Mouse (Mus musculus): ENCODE measurements around the gene Hormad1.
A peak's percentile ranks its signal among the peaks of the same experiment; 100 is the strongest.
"Not testable (repeated sequence)": the region's sequence is repeated elsewhere in the genome, so short reads cannot be mapped to it uniquely, and the experiment has no call there.

The Hormad1 gene

GRCm38 (mm10) chr3:95559437-95559836, at the start of gene Hormad1:
TSS of gene Hormad1 (plus strand) at chr3:95559677.
- DNase-seq (ENCODE audit: low spot score in 2 of 2), result no peak

DNA sequence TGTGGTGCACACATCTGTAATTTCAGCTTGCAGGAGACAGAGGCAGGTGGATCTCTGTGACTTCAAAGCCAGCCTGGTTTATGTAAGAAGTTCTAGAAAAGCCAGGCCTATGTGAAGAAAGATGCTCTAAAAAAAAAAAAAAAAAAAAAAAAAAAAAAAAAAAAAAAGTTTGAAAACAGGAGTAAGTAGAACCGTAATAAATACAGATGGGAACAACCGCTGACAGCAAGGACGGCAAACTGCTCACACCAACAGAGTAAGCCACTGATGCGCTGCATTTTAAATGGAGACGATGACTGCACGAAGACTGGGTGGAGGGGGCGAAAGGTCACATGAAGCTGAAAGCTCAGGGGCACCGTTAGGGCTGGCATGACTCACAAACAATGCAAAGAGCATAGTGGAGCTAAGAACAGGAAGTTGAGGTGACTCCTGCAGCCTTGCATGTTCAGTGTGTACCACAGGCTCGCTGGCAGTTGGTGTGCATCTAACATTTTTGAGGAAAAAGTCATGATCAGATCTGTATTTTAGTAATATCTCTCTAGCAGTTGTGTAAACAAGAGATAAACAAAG, 47.8 kb upstream of the Hormad1 start:
- no peak for DNase-seq (ENCODE audit: low spot score in 2 of 2)

DNA sequence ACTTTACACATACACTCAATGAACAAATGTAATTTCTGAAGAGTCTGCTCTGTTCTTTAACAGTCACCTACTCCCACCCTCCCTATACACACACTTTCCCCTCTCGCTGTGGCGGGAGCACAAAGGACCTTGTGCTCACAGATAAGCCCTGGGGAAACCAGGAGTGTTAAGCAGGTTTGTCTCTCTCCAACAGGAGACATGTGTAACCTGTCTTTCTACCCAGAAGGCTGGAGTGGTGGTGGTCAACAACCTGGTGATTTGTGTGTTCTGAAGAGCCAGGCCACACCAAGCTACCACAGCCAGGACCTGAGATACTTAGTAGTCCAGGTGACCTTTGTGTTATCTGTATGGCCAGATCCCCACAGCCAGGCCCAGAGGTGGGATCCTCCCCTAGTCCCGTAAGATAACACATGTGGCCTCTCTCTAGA, 42.8 kb upstream of the Hormad1 start:
- DNase-seq (ENCODE audit: low spot score in 2 of 2), result no peak

DNA sequence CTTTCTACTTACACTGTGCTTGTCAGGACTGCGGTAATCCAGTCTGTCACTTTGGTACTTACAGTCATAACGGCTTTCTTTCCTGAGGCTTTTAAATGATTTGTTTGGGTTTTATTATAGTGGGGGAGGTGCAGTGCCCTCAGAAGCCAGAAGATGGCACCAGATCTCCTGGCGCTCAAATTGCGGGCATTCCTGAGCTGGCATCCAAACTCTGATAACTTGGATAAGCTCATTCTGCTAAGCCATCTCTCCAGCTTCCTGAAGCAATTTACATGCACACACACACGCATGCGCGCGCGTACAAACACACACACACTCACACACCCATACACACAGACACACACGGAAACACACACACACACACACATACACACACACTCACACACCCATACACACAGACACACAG, 42.0 kb upstream of the Hormad1 start:
- peak in 1 of 2 experiments; percentile 84 for DNase-seq (ENCODE audit: low spot score in 2 of 2)

- no peak for DNase-seq (ENCODE audit: low spot score in 2 of 2)
Measured at GRCm38 (mm10) chr3:95518891-95519290, 40.6 kb upstream of the Hormad1 start.

GRCm38 (mm10) chr3:95519315-95519714, 40.2 kb upstream of the Hormad1 start:
- no peak for DNase-seq (ENCODE audit: low spot score in 2 of 2)

- no peak for DNase-seq (ENCODE audit: low spot score in 2 of 2)
Measured at GRCm38 (mm10) chr3:95520100-95520499, 39.4 kb upstream of the Hormad1 start.

GRCm38 (mm10) chr3:95521168-95521567, 38.3 kb upstream of the Hormad1 start:
- DNase-seq (ENCODE audit: low spot score in 2 of 2), result no peak

GRCm38 (mm10) chr3:95523662-95524061, 35.8 kb upstream of the Hormad1 start:
- DNase-seq (ENCODE audit: low spot score in 2 of 2), result no peak

DNA sequence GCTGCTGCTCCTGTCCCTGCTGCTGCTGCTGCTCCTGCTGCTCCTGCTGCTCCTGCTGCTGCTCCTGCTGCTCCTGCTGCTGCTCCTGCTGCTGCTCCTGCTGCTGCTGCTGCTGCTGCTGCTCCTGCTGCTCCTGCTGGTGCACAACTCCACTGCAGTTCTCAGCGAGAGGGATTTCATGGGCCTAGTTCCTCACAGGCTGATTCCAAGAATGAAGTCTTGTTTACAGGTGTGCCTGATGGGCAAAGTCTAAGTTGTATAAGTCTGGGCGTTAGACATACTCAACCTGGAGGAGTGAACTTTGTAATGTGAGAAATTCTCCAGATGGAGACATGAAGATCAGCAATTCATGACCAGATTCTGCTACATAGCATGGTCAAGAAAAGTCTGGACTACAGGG, 34.8 kb upstream of the Hormad1 start:
- no peak for DNase-seq (ENCODE audit: low spot score in 2 of 2)

DNA sequence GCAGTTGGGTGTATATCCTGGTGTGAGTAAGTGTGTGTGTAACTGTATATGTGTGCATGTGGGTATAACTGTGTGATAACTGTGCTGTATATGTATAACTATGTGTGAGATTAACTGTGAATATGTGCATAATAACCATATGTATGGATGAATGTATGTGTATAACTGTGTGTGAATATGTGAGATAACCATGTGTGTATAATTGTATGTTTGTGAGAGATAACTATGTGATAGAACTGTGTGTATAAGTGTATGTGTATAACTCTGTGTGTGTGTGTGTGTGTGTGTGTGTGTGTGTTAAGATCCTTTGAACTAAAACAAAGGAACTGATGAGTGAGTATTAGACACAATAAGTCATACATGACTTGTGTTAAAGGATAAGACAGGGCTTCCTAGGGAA, 33.4 kb upstream of the Hormad1 start:
- DNase-seq (ENCODE audit: low spot score in 2 of 2), result no peak

DNA sequence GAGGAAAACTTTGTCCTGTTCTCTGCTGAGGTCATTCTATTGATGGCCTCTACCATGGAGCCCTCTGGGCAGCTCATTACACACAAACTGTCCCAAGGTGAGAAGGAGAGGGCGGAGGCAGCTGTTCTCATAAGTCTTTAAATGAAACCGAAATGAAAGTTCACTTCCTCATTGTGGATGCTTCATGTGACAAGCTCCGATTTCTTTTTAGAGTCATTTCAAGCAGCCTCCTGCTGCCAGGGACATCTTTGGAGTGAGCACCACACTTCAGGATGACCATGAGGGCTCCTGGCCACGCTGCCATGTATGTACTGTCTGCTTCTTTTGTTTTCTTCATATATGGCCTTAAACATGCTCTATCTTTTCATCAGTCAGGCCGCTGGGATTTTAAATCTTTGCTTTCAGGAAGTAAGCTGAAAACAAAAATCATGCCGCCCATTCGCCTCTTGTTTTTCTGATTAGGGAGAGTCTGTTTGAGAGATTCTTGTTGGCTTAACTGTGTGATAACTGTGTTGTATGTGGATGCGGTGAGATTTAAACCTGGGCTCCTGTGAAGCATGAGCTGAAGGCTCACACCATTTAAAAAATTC, 32.8 kb upstream of the Hormad1 start, which contains the start of gene Ctss:
Gene Ctss (plus strand): TSS at position 165 of the 590 bp plus-strand sequence.
- no peak for DNase-seq (ENCODE audit: low spot score in 2 of 2)

DNA sequence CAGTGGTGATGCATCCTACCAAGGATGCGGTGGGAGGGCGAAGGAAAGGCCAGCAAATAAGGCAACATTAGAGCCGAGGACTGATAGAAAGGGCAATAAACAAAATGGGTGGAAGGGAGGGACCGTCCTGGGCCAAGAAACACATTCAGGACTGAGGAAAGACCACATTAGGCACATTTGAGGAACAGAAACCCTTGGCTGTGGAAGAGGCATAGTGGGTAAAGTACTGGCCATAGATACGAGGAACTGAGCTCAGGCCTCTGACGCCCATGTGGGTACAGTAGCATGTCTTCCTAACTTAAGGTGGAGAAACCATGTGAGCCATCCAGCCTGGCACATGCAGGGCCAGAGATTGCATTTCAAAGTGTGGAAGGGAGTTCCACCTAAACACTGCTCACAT, 29.7 kb upstream of the Hormad1 start:
- no peak for DNase-seq (ENCODE audit: low spot score in 2 of 2)

DNA sequence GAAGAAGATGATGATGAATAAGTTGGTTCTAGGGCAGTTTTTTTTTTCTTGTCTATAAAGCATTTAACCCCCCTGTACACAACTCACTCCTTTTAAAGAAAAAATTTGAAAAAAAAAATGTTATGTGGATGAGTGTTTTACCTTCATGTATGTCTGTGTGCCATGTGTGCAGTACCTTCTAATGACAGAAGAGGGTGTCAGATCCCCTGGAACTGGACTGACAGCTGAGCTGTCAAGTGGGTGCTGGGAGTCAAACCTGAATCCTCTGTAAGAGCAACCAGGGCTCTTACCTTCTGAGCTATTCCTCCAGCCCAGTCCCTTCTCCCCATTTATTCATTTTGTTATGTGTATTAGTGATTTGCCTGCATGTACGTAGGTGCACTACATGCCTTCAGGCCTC, 28.5 kb upstream of the Hormad1 start:
- DNase-seq (ENCODE audit: low spot score in 2 of 2), result no peak

DNA sequence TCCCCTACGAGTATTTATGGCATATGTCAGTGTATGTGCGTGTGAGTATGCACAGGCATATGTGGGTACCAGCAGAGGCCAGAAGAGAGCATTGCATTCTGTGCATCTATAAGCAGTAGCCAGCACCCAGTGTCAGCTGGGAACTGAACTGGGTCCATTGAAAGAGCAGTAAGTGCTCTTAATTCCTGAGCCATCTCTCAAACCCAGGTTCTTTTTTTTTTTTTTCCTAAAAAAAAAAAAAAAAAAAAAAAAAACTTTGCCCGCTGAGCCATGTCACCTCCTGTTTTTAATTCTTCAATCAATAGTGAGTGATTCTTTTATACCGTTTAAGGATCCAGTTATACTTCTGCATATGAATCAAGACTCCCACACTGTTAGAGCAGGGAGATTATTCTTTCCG, 26.1 kb upstream of the Hormad1 start:
- DNase-seq (ENCODE audit: low spot score in 2 of 2), result no peak

DNA sequence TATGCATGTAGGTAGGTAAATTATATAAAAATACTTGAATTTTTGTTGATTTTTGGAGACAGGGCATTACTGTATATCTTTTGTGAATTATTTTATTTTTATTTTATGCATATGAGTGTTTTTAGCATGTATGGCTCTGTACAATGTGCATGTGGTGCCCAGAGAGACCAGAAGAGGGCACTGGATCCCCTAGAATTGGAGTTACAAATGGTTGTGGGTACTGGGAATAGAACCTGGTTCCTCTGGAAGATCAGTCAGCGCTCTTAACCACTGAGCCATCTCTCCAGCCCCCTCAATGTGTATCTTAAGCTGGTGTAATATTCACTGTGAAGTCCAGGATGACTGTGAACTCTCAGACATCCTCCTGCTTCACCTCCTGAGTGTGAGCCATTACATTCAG, 24.6 kb upstream of the Hormad1 start:
- no peak for DNase-seq (ENCODE audit: low spot score in 2 of 2)

DNA sequence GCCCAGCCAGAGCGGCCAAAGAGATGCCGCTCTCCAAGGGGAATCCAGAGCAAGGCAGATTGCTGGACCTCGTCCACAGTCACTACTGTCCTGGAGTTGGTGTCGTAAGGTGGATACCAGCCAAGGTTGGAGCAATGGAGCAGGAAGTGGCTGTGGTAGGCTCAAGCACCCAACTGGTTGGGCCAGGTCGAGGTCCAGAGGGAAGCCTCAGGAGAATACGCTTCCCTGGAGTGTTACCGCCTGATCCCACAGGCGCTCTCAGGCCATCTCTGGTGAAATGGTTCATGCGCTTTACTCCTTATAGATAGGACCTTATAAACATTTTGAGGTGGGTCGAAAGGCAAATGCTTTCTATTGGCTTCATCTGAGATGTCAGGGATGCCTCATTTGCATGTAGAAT, 20.5 kb upstream of the Hormad1 start:
- no peak for DNase-seq (ENCODE audit: low spot score in 2 of 2)

DNA sequence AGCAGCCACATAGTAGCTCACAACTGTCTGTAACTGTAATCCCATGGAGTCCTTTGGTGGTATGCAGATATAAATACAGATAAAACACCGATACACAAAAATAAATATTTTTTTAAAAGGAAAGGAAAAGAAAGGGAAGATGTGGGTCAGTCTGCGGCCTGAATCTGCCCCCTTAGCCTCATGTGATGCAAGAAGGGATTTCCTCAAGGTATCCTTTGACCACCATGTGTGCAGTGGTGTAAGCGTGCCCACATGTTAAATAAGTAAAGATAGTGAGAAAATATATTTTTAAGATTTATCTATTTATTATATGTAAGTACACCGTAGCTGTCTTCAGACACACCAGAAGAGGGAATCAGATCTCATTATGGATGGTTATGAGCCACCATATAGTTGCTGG, 19.6 kb upstream of the Hormad1 start:
- no peak for DNase-seq (ENCODE audit: low spot score in 2 of 2)

DNA sequence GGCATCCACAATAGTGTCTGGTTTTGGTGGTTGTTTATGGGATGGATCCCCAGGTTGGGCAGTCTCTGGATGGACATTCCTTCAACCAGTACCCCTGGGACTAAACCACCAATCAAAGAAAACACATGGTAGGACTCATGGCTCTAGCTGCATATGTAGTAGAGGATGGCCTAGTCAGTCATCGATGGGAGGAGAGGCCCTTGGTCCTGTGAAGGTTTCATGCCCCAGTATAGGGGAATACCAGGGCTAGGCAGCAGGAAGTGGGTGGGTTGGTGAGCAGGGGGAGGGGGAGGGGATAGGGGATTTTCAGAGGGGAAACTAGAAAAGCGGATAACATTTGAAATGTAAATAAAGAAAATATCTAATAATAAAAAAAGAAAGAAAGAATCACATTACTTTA, 18.3 kb upstream of the Hormad1 start:
- not testable (repeated sequence) for DNase-seq (ENCODE audit: low spot score in 2 of 2)

DNA sequence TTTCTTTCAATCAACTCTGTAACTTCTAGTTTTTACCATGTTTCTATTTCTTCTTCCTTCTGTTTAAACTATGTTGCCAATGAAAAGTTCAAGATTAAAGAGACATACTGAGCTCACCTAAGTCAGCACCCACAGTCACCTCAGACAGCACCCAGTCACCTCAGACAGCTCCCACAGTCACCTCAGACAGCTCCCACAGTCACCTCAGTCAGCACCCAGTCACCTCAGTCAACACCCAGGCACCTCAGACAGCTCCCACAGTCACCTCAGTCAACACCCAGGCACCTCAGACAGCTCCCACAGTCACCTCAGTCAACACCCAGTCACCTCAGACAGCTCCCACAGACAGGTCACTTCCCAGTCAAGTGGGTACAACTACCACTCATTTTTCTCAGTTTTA, 17.3 kb upstream of the Hormad1 start:
- no peak for DNase-seq (ENCODE audit: low spot score in 2 of 2)

DNA sequence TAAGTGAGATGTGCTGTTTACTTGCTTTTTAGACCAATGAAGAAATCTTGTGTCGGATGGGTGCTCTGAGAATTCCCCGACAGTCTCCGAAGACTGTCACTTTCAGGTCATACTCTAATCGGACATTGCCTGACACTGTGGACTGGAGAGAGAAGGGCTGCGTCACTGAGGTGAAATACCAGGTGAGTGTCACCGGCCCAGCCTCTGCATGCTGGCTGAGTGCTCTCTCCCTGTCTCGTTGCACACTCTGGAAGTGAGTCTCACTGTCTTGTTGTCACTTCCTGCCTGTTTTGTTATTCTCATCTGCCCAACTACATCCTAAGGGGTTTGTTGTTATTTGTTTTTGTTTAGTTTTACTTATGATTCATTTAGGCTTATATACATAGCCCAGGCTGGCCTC, 16.5 kb upstream of the Hormad1 start:
- no peak for DNase-seq (ENCODE audit: low spot score in 2 of 2)

GRCm38 (mm10) chr3:95550176-95550575, 9.3 kb upstream of the Hormad1 start:
- no peak for DNase-seq (ENCODE audit: low spot score in 2 of 2)

DNA sequence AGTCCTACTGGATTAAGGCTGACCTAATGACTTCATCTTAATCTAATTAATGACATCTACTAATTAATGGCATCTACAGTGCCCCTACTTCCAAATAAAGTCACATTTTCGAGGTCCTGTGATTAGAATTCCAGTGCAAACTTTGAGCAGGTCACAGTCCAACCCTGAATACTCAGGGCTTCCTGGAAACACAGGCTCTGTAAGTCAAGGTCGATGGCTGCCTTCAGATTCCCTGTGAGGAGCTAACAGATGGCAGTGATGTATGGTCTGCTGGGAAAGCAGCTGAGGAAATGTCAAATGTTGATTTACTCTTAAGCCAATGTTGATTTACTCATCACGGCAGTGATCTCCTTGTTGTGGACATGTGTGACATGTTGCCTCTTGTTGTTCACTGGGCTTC, 5.5 kb upstream of the Hormad1 start:
- no peak for DNase-seq (ENCODE audit: low spot score in 2 of 2)

- DNase-seq (ENCODE audit: low spot score in 2 of 2), result no peak
Measured at GRCm38 (mm10) chr3:95560738-95561137, 1.3 kb downstream of the Hormad1 start.
